Mouse (Mus musculus) limb, embryonic 12.5 days (tissue): ENCODE measurements around the gene Set. TPM values are rescaled to one million over a fixed set of nuclear protein-coding genes. Genes with fewer than 3 reads are reported as not detected.

Experiments used
- ATAC-seq: fragments of 200-750 bp; cut with Nextera tagmentation; 2 replicates; pipeline ENCODE4 v1.8.0; 2017; ENCODE audit warnings: low read depth, moderate TSS enrichment; ENCODE audit not compliant: insufficient number of reproducible peaks, insufficient read depth, low FRiP score, low TSS enrichment
- H3K27ac ChIP-seq: fragments of 300-500 bp; sonication (generic); 2 replicates; pipeline ENCODE4 v1.5.1; 2016; ENCODE audit warnings: mild to moderate bottlenecking, moderate library complexity
- H3K27me3 ChIP-seq: fragments of 300-500 bp; sonication (generic); 2 replicates; pipeline ENCODE4 v1.6.1; 2016; ENCODE audit warnings: mild to moderate bottlenecking, moderate library complexity
- H3K36me3 ChIP-seq: fragments of 300-500 bp; sonication (generic); 2 replicates; pipeline ENCODE4 v1.6.1; 2016; ENCODE audit warnings: mild to moderate bottlenecking, moderate library complexity
- H3K4me1 ChIP-seq: fragments of 300-500 bp; sonication (generic); replicated peaks from 2 replicates; pipeline ENCODE4 v1.6.1; 2016
- H3K4me2 ChIP-seq: fragments of 300-500 bp; sonication (generic); 2 replicates; pipeline ENCODE4 v1.6.1; 2016; ENCODE audit warnings: mild to moderate bottlenecking, moderate library complexity
- H3K4me3 ChIP-seq: fragments of 300-500 bp; sonication (generic); replicated peaks from 2 replicates; pipeline ENCODE4 v1.5.1; 2016; ENCODE audit warnings: mild to moderate bottlenecking
- H3K9ac ChIP-seq: fragments of 300-500 bp; sonication (generic); replicated peaks from 2 replicates; pipeline ENCODE4 v1.6.1; 2016; ENCODE audit warnings: mild to moderate bottlenecking, moderate library complexity
- H3K9me3 ChIP-seq: fragments of 300-500 bp; sonication (generic); 2 replicates; pipeline ENCODE4 v1.6.1; 2016; ENCODE audit warnings: mild to moderate bottlenecking, moderate library complexity
- WGBS: fragments of 180-500 bp; shearing (Covaris S2); methylation state at CpG from one replicate; pipeline ENCODE4 v1.1.7; 2016; 5-methylcytosine and 5-hydroxymethylcytosine counted together
- polyA plus RNA-seq: library from polyadenylated mRNA; unstranded; fragments of >200 nt; fragmentation: Nextera tagmentation; extraction: Ambion mirVana; gene quantifications from 2 replicates; pipeline ENCODE4 v1.2.1, GENCODE M21; 2016

The Set gene
- polyA plus RNA-seq, 1 experiment from 2014 or later: 720 TPM

GRCm38 (mm10) chr2:30061215-30062166, 4.3 kb downstream of the Set start:
- H3K4me2 ChIP-seq: peak overlapping the region; percentile 85
- H3K27ac ChIP-seq: peak overlapping the region; percentile 96
- peak overlapping the region; percentile 81 for H3K9ac ChIP-seq
- H3K9me3 ChIP-seq: no peaks in the 10 kb centered on the region
- H3K27me3 ChIP-seq: no peaks in the 10 kb centered on the region
- ATAC-seq: 0 out of 2 replicates have a peak, but pooled peaks have one; percentile 13
- no peaks in the 10 kb centered on the region for H3K36me3 ChIP-seq
- H3K4me1 ChIP-seq: peaks cover 39% of the 10 kb centered on the region
- WGBS: 8% methylated on average over 37 of the region's 37 CpGs
- peak overlapping the region; percentile 62 for H3K4me3 ChIP-seq

GRCm38 (mm10) chr2:30062249-30063093, 5.3 kb downstream of the Set start:
- peak overlapping the region; percentile 81 for H3K9ac ChIP-seq
- peak overlapping the region; percentile 85 for H3K4me2 ChIP-seq
- H3K36me3 ChIP-seq: no peaks in the 10 kb centered on the region
- peaks cover 33% of the 10 kb centered on the region for H3K4me1 ChIP-seq
- no peak; the same call in 1 of the 2 replicates for ATAC-seq
- H3K4me3 ChIP-seq: peak overlapping the region; percentile 62
- H3K27ac ChIP-seq: peak overlapping the region; percentile 96
- under 1% methylated on average over 40 of the region's 40 CpGs for WGBS
- no peaks in the 10 kb centered on the region for H3K9me3 ChIP-seq
- no peaks in the 10 kb centered on the region for H3K27me3 ChIP-seq

- peaks cover 38% of the 10 kb centered on the region for H3K4me1 ChIP-seq
- H3K4me2 ChIP-seq: peak overlapping the region; percentile 85
- 5% methylated on average over 8 of the region's 8 CpGs for WGBS
- peak overlapping the region; percentile 96 for H3K27ac ChIP-seq
- peaks cover 4% of the 10 kb centered on the region for H3K36me3 ChIP-seq
- H3K27me3 ChIP-seq: no peaks in the 10 kb centered on the region
- H3K4me3 ChIP-seq: peak overlapping the region; percentile 62
- H3K9ac ChIP-seq: peak overlapping the region; percentile 81
- ATAC-seq: no peak
- no peaks in the 10 kb centered on the region for H3K9me3 ChIP-seq
Observed at GRCm38 (mm10) chr2:30063235-30063634, 6.1 kb downstream of the Set start.

- H3K4me1 ChIP-seq: peaks cover 43% of the 10 kb centered on the region
- peak overlapping the region; percentile 85 for H3K4me2 ChIP-seq
- no peak for ATAC-seq
- H3K9me3 ChIP-seq: no peaks in the 10 kb centered on the region
- WGBS: 18% methylated on average over 2 of the region's 3 CpGs
- H3K27ac ChIP-seq: 0 out of 2 replicates have a peak overlapping the region, but pooled peaks have one; percentile 5
- peak overlapping the region; percentile 62 for H3K4me3 ChIP-seq
- peaks cover 10% of the 10 kb centered on the region for H3K36me3 ChIP-seq
- no peaks in the 10 kb centered on the region for H3K27me3 ChIP-seq
- H3K9ac ChIP-seq: peak overlapping the region; percentile 81
Observed at GRCm38 (mm10) chr2:30063791-30064190, 6.6 kb downstream of the Set start.

DNA sequence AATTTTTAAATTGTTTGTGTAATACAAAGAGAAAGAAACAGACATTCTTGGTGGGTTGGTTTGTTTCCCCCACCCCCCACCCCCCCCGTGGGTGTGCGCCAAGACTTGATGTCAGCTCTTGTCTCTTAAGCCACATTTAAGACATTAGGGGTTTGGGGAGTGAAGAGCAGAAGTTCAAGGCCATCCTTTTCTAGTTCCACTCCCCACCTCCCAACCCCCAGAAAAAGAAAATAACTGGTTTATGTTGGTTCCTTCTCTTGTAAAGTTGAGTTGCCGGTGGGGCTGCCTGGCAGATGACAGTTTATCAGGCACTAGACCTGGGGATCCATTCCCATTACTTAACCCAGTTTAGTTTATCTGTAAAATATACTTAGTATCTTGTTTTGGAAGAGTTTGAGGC, 7.1 kb downstream of the Set start:
- Histone ChIP-seq H3K36me3 (peaks cover 15% of the 10 kb centered on the region), H3K27me3 (no peaks in the 10 kb centered on the region), H3K4me3 (peak overlapping the region; percentile 62; the same call in 1 of the 2 replicates), H3K4me1 (peaks cover 43% of the 10 kb centered on the region), H3K4me2 (peak overlapping the region; percentile 85), H3K9me3 (no peaks in the 10 kb centered on the region), H3K9ac (peak overlapping the region; percentile 34; the same call in 1 of the 2 replicates), H3K27ac (0 out of 2 replicates have a peak overlapping the region, but pooled peaks have one; percentile 5)
- 38% methylated on average over 3 of the region's 3 CpGs for WGBS
- ATAC-seq: no peak

- under 1% methylated on average over 78 of the region's 101 CpGs for WGBS
- no peaks in the 10 kb centered on the region for H3K27me3 ChIP-seq
- peak overlapping the region; percentile 100 for H3K27ac ChIP-seq
- H3K36me3 ChIP-seq: peaks cover 30% of the 10 kb centered on the region
- peak overlapping the region; percentile 83 for H3K4me2 ChIP-seq
- H3K9me3 ChIP-seq: no peaks in the 10 kb centered on the region
- peaks cover 40% of the 10 kb centered on the region for H3K4me1 ChIP-seq
- H3K9ac ChIP-seq: peak overlapping the region; percentile 99
- peak overlapping the region; percentile 100 for H3K4me3 ChIP-seq
- ATAC-seq: peak; percentile 94
Observed at GRCm38 (mm10) chr2:30066046-30066901, 9.1 kb downstream of the Set start.

DNA sequence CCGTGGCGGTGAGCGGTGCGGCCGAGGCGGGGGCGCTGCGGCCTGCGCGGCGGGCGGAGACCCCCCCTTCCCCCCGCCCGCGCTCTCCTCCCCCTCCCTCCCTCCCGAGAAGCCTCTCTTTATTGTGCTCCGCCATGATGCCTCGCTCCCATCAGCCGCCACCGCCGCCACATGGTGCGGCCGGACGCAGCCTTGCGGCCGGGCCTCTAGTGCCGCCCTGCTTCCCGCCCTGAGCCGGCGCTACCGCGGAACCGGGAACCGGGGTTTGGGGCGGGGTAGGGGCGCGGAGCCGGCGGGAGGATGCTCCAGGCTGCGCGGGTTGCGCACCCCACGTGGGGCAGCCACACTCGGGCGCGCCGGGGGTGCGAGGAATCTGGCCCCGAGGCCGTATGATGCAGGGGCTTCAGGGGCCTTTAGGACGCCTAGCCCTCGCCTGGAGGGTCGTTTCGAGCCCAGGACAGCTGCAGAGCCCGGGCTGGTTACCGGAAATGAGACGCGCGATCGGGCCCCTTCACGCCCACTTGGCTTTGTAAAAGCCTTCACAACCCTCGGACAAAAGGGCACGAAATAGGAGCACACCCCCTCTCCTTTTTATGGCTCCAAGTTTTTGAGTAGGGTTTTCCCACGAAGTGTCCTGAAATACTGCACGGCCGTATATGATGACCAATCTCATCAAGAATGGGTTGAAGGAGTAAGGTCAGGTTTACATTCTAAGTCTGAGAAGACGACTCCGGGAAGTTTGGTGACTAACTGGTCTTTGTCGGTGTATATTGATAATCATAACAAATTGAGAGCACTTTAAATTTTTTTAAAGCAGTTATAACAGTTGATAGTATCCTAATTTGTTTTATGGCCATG, 10.1 kb downstream of the Set start:
- WGBS: under 1% methylated on average over 52 of the region's 69 CpGs
- peak overlapping the region; percentile 100 for H3K27ac ChIP-seq

GRCm38 (mm10) chr2:30067962-30068361, 10.8 kb downstream of the Set start:
- Histone ChIP-seq H3K9me3 (no peaks in the 10 kb centered on the region), H3K4me3 (peak overlapping the region; percentile 100), H3K4me2 (peak overlapping the region; percentile 83), H3K27ac (no peak overlapping the region), H3K27me3 (no peaks in the 10 kb centered on the region), H3K36me3 (peaks cover 41% of the 10 kb centered on the region), H3K4me1 (peaks cover 35% of the 10 kb centered on the region), H3K9ac (peak overlapping the region; percentile 99)
- 20% methylated on average over 7 of the region's 7 CpGs for WGBS
- ATAC-seq: no peak

More for the DNA sequence above, 10.1 kb downstream of the Set start:
- ATAC-seq: no peak
- Histone ChIP-seq H3K36me3 (peaks cover 34% of the 10 kb centered on the region), H3K27me3 (no peaks in the 10 kb centered on the region), H3K9me3 (no peaks in the 10 kb centered on the region), H3K4me3 (peak overlapping the region; percentile 100), H3K9ac (peak overlapping the region; percentile 99), H3K4me2 (peak overlapping the region; percentile 83), H3K4me1 (peaks cover 35% of the 10 kb centered on the region)

GRCm38 (mm10) chr2:30072875-30073274, 15.7 kb downstream of the Set start:
- Histone ChIP-seq H3K27ac (0 out of 2 replicates have a peak overlapping the region, but pooled peaks have one; percentile 29), H3K4me2 (no peak overlapping the region)

More at GRCm38 (mm10) chr2:30072875-30073274, 15.7 kb downstream of the Set start:
- Histone ChIP-seq H3K9me3 (no peaks in the 10 kb centered on the region), H3K27me3 (no peaks in the 10 kb centered on the region), H3K9ac (no peak overlapping the region), H3K4me3 (no peak overlapping the region), H3K4me1 (peaks cover 8% of the 10 kb centered on the region), H3K36me3 (peaks cover 51% of the 10 kb centered on the region)
- no peak for ATAC-seq
- WGBS: 80% methylated on average over 7 of the region's 7 CpGs
